Mouse (Mus musculus): ENCODE results near the gene Pitpnm1. TPM values are rescaled to one million over a fixed set of nuclear protein-coding genes. Genes with fewer than 3 reads are reported as not detected.

Pitpnm1 gene
- polyA plus RNA-seq, 1 experiment: 358 TPM

DNA sequence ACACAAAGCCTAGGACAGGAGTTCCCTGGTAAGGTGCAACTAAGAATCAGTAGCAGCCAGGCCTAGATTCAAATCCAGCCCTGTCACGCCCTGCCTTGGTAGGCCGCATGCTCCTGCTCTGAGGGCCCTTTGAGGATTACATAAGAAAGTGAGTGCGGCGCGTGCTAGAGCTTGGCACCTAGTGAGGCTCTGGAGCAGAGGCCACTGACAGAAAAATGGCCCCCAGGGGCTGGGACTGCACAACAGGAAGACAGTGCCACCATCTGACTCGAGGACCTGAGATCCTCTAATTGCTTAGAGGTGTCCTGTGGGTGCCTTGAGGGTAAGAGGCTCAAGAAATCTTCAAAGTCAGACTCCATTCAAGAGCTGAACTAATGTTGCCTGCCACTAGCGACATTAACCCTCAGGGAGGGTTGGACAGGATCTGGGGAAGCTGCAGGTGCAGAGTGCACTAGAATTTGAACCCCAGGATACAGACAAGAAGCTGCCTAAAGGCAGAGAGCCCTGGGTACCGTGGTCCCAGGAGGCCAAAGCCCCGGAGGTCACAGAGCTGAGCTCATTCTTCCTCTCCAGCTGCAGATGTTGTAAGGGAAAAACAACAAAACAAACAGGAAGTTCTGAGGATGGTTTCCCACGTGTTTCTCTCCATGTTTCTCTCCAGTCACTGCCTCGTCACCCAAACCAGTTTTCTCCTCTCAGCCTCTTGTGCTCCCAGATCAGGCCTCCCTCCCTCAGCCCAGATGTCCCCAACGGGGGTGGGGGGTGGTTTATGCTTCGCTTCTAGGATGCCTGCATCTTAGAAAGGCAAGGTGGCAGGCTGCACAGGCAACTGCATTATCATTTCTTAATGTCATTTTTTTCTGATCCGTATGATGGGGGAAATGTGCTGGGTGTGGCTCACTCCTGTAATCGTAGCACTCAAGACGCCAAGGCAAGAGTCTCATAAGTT lies 45.0 kb downstream of the Pitpnm1 start:
- 30% methylated on average over 16 of the region's 16 CpGs for WGBS
- H3K27me3 ChIP-seq (ENCODE audit: control insufficient read depth, insufficient read depth, low read length): no peaks in the 10 kb centered on the region
- H3K36me3 ChIP-seq (ENCODE audit: control insufficient read depth, insufficient read depth, low read length): no peaks in the 10 kb centered on the region
- TF ChIP-seq CTCF (IDR thresholded peaks at IDR 0.05; ENCODE audit: extremely low read depth, insufficient read depth, insufficient read length, insufficient replicate concordance) (no peak), POLR2A (IDR thresholded peaks at IDR 0.05; ENCODE audit: low read depth, low read length) (no peak)
- H3K4me1 ChIP-seq (ENCODE audit: control insufficient read depth, insufficient read depth, insufficient read length): peaks cover 51% of the 10 kb centered on the region
- DNase-seq (ENCODE audit: low read depth in 1 of 2, low spot score in 2 of 2): peak in 1 of 2 experiments; percentile 66
- H3K4me3 ChIP-seq (ENCODE audit: extremely low read depth, insufficient read depth, insufficient read length): no peak overlapping the region
- H3K27ac ChIP-seq (ENCODE audit: insufficient read depth, low read length): peak overlapping the region; percentile 77

DNA sequence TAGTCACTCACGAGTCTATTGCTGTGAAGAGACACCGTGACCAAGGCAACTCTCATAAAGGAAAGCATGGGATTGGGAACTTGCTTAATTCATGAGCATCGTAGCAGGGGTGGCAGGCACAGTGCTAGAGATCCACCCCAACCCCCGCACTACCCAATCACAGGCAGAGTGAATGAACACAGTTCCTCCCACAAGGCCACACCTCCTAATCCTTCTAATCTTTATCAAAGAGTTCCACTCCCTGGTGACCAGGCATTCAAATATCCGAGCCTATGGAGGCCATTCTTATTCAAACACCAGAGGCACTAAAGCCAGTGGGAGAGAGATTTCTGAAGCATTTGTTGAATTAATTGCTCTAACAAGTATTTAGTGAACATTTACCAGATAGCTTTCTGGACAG lies 46.1 kb downstream of the Pitpnm1 start:
- TF ChIP-seq POLR2A (IDR thresholded peaks at IDR 0.05; ENCODE audit: low read depth, low read length) (no peak), CTCF (IDR thresholded peaks at IDR 0.05; ENCODE audit: extremely low read depth, insufficient read depth, insufficient read length, insufficient replicate concordance) (no peak)
- H3K27me3 ChIP-seq (ENCODE audit: control insufficient read depth, insufficient read depth, low read length): no peaks in the 10 kb centered on the region
- DNase-seq (ENCODE audit: low read depth in 1 of 2, low spot score in 2 of 2): no peak
- peaks cover 7% of the 10 kb centered on the region; the same call in 1 of the 2 replicates for H3K36me3 ChIP-seq (ENCODE audit: control insufficient read depth, insufficient read depth, low read length)
- WGBS: 98% methylated on average over 5 of the region's 5 CpGs
- no peak overlapping the region for H3K27ac ChIP-seq (ENCODE audit: insufficient read depth, low read length)
- H3K4me1 ChIP-seq (ENCODE audit: control insufficient read depth, insufficient read depth, insufficient read length): peaks cover 58% of the 10 kb centered on the region
- H3K4me3 ChIP-seq (ENCODE audit: extremely low read depth, insufficient read depth, insufficient read length): no peak overlapping the region

DNA sequence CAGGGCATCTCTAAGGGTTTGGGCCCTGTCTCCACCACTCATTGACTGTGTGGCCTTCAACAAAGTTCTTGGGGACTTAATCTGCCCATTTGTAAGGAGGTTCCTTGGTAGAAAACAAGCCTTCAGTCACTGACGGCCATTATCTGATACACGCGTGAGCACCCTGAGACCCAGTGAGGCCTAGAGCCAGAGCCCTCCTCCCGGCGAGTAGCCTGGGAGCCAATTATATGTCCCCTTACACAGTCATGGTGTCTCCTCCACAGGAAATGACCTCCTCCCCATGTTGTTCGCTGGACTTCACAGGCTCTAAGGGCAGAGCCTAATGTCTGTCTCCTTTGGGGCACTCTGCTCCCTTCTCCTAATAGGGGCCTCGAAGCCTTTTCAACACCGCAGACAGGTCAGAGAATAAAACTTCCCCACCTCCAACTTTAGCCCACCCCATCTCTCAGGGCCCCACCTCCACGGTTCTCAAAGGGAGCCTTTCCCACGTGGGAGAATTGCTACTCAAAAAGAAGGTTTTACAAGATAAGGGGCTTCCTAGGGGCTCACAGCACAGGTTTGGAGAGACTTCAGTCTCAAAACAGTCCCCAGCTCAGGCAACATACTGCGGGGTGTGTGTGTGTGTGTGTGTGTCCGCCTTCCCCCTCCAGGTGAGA lies 46.7 kb downstream of the Pitpnm1 start:
- Histone ChIP-seq H3K4me3 (ENCODE audit: extremely low read depth, insufficient read depth, insufficient read length) (no peak overlapping the region), H3K27ac (ENCODE audit: insufficient read depth, low read length) (peak overlapping the region; percentile 55), H3K4me1 (ENCODE audit: control insufficient read depth, insufficient read depth, insufficient read length) (peaks cover 58% of the 10 kb centered on the region), H3K27me3 (ENCODE audit: control insufficient read depth, insufficient read depth, low read length) (no peaks in the 10 kb centered on the region), H3K36me3 (ENCODE audit: control insufficient read depth, insufficient read depth, low read length) (peaks cover 11% of the 10 kb centered on the region; the same call in 1 of the 2 replicates)
- 82% methylated on average over 12 of the region's 12 CpGs for WGBS
- TF ChIP-seq CTCF (IDR thresholded peaks at IDR 0.05; ENCODE audit: extremely low read depth, insufficient read depth, insufficient read length, insufficient replicate concordance) (no peak), POLR2A (IDR thresholded peaks at IDR 0.05; ENCODE audit: low read depth, low read length) (no peak)
- no peak for DNase-seq (ENCODE audit: low read depth in 1 of 2, low spot score in 2 of 2)

GRCm38 (mm10) chr19:4147022-4147405 lies 47.2 kb downstream of the Pitpnm1 start:
- no peaks in the 10 kb centered on the region for H3K27me3 ChIP-seq (ENCODE audit: control insufficient read depth, insufficient read depth, low read length)
- H3K36me3 ChIP-seq (ENCODE audit: control insufficient read depth, insufficient read depth, low read length): peaks cover 14% of the 10 kb centered on the region; the same call in 1 of the 2 replicates
- DNase-seq (ENCODE audit: low read depth in 1 of 2, low spot score in 2 of 2): no peak
- H3K27ac ChIP-seq (ENCODE audit: insufficient read depth, low read length): peak overlapping the region; percentile 72
- WGBS: 50% methylated on average over 3 of the region's 3 CpGs
- TF ChIP-seq POLR2A (IDR thresholded peaks at IDR 0.05; ENCODE audit: low read depth, low read length): no peak
- no peak for TF ChIP-seq CTCF (IDR thresholded peaks at IDR 0.05; ENCODE audit: extremely low read depth, insufficient read depth, insufficient read length, insufficient replicate concordance)
- H3K4me3 ChIP-seq (ENCODE audit: extremely low read depth, insufficient read depth, insufficient read length): no peak overlapping the region
- H3K4me1 ChIP-seq (ENCODE audit: control insufficient read depth, insufficient read depth, insufficient read length): peaks cover 58% of the 10 kb centered on the region

DNA sequence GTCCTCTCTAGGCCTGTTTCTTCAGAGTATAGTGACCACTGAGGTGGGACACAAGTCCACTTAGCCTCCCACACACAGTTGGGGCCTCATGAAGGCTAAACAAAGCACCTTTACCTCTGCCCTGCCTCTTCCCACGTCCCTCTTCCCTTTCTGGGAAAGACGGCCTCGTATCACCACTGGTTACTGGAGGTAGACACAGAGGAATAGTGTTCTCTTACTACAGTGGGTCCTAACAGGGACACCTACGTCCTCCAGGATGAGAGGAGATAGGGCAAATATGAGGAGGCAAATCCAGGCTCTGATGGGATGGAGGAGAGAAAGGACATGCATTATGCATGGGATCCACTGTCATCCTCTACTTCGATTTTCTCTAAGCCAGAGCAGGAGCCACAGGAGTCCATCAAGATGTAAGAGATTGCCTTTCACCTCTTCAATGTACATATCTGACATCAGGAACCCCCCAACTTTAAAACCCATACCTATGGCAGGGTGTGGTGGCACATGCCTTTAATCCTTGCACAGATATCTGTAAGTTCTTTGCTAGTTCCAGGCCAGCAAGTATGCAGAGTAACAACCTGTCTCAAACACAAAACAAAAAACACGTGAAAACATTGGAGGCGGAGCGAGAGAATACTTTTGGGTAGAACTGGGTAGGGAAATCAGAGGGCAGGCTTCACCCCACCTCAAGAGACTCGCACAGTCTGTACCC lies 48.1 kb downstream of the Pitpnm1 start:
- peak overlapping the region; percentile 72 for H3K27ac ChIP-seq (ENCODE audit: insufficient read depth, low read length)
- H3K36me3 ChIP-seq (ENCODE audit: control insufficient read depth, insufficient read depth, low read length): peaks cover 18% of the 10 kb centered on the region
- no peaks in the 10 kb centered on the region for H3K27me3 ChIP-seq (ENCODE audit: control insufficient read depth, insufficient read depth, low read length)
- WGBS: 38% methylated on average over 9 of the region's 9 CpGs
- H3K4me3 ChIP-seq (ENCODE audit: extremely low read depth, insufficient read depth, insufficient read length): peak overlapping the region; percentile 77
- TF ChIP-seq POLR2A (IDR thresholded peaks at IDR 0.05; ENCODE audit: low read depth, low read length) (no peak), CTCF (IDR thresholded peaks at IDR 0.05; ENCODE audit: extremely low read depth, insufficient read depth, insufficient read length, insufficient replicate concordance) (no peak)
- H3K4me1 ChIP-seq (ENCODE audit: control insufficient read depth, insufficient read depth, insufficient read length): peaks cover 55% of the 10 kb centered on the region
- no peak for DNase-seq (ENCODE audit: low read depth in 1 of 2, low spot score in 2 of 2)

DNA sequence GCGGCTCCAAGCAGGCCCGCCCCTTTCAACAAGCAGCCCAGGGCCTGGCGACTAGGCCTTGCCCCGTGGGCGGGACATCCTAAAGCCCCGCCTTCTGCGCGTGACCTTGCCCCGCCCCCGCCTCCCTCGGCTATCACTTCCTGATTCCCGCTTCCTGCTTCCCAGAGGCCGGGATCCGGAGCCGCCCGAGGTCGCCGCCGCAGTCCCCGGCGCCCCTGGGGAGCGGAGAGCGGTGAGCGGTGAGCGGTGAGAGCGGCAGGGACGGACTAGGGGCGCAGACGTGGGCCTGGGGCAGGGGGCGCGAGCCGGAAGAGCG lies 48.7 kb downstream of the Pitpnm1 start, which contains the start of gene Coro1b:
Coro1b (plus strand) TSS at position 129 of the 316 bp plus-strand sequence.
- WGBS: 1% methylated on average over 32 of the region's 33 CpGs
- no peaks in the 10 kb centered on the region for H3K27me3 ChIP-seq (ENCODE audit: control insufficient read depth, insufficient read depth, low read length)

More for the DNA sequence above, 48.7 kb downstream of the Pitpnm1 start, which contains the start of gene Coro1b:
- H3K4me1 ChIP-seq (ENCODE audit: control insufficient read depth, insufficient read depth, insufficient read length): peaks cover 50% of the 10 kb centered on the region
- peaks cover 19% of the 10 kb centered on the region for H3K36me3 ChIP-seq (ENCODE audit: control insufficient read depth, insufficient read depth, low read length)
- TF ChIP-seq CTCF (IDR thresholded peaks at IDR 0.05; ENCODE audit: extremely low read depth, insufficient read depth, insufficient read length, insufficient replicate concordance) (no peak), POLR2A (IDR thresholded peaks at IDR 0.05; ENCODE audit: low read depth, low read length) (peak; percentile 65)
- DNase-seq (ENCODE audit: low read depth in 1 of 2, low spot score in 2 of 2): peak; percentile 76 to 92
- H3K4me3 ChIP-seq (ENCODE audit: extremely low read depth, insufficient read depth, insufficient read length): peak within 1 kb of the TSS; percentile 77
- peak within 1 kb of the TSS; percentile 86 for H3K27ac ChIP-seq (ENCODE audit: insufficient read depth, low read length)
